Mouse (Mus musculus) inflammation-experienced regulatory T-cells, adult 6 months (primary cell): ENCODE results near the gene Krtap17-1. TPM values are rescaled to one million over a fixed set of nuclear protein-coding genes. Genes with fewer than 3 reads are reported as not detected.

Experiments used
- ATAC-seq: one replicate; pipeline ENCODE4 v1.8.0; 2017
- polyA plus RNA-seq, 3 experiments: library from polyadenylated mRNA; unstranded; fragments of 100-300 nt; shearing (Covaris generic); gene quantifications; one replicate each; pipeline ENCODE4 v1.2.1; 2017

Gene Krtap17-1
- not detected for polyA plus RNA-seq

DNA sequence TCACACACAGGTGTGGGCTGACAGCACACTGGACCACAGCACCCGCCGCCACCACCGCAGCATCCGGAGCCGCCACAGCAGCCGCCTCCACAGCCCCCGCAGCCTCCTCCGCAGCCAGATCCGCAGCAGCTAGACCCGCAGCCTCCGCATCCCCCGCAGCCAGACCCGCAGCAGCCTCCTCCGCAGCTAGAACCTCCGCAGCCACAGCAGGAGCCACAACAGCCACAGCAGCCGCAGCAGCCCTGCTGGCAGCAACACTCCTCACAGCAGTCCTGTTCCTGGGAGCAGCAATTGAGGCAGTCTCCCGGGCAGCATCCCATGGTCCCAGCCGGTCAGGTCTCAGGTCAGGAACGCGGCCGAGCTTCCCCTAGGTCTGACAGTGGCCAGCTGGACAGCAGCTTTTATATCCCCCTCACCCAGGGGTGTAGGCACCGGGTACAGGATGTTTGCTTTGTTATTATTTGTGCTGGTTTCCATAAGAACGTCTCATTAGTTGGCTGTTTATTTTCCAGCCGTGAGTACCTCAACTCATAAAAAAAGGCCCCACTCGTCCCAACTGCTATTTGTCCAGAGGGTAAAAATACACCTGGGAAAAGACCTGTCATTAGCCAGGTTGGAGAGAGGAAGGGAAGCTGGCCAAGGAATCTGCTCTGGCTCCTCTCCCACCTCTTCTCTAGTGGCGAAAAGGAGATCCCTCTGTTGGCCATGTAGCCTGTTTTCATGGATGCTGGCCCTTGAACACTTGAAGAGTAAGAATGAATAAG lies at the start of gene Krtap17-1:
TSS of gene Krtap17-1 (minus strand) at position 375 of the 764 bp plus-strand sequence.
- no peak for ATAC-seq

DNA sequence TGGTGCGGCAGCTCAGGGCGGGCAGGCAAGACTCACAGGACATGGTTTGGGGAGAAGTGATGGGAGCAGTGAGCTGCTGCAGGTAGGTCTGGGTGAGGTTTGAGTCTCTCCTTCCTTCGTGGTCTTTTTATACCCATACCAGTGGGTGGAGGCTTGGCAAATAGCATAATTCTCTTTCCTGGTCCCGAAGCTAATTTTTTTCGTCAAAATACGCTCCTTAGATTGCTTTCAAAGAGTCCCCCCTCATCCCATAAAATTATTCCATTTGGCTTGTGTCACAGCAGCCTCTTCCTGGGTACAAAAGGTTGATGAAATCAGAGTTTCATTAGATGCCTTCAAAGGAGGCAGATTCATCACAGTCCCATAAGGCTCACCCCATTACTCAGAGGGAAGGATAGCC lies 47.7 kb upstream of the Krtap17-1 start, which contains the start of gene Krt34:
TSS of gene Krt34 (minus strand) at position 101 of the 400 bp plus-strand sequence.
- ATAC-seq, result no peak

DNA sequence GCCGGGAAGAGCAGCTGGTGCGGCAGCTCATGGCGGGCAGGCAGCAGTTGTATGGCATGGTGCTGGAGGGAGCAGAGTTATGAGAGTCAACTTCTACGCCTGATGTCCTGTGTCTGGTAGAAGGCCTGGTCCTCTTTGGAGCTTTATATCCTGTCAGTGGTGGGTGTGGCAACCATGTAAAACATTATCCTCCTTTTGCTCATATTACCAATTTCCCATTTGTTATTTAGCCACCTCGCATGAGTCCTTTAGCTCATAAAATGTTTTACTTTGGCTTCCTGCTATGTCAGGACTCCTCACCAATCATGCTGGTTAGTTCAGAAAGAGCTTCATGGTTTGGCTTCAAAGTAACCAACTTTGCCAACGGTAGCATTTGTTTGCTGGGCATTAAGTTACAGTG lies 36.0 kb upstream of the Krtap17-1 start, which contains the start of gene Krt33b:
TSS of gene Krt33b (minus strand) at position 101 of the 400 bp plus-strand sequence.
- no peak for ATAC-seq

DNA sequence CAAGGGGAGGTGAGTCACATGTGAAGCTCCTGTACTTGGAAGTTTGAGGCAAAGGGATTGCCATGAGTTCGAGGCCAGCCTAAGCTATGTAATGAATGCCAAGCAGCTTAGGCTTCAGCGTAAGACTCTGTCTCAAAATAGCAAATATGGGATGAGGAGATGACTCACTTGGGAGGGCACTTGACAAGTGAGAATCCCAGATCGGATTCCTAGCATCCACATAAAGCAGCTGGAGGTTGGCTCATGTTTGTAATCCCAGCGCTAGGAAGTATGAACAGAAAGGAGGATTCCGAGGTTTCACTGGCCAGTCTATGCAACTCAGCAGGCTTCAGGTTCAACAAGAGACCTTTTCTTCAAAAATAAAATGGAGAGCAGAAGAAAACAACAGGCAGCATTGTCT lies 27.6 kb upstream of the Krtap17-1 start:
- no peak for ATAC-seq

DNA sequence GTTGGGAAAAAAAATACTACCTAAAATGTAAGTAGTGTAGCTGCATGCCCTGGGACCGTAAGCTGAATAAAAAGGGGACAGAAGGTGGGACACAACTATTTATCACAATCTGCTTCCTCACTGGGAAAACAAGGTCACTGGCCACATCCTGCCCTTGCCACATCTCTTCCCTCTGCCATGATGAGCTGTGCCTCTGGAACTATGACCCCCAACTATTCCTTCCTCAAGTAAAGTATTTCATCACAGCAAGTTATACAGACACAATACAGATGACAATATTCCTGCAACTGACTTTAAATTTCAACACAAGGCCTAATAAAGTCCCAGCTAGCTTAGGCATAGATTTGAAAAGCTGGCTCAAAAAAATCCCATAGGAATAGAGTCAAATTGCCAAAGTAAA lies 25.7 kb upstream of the Krtap17-1 start:
- no peak for ATAC-seq

DNA sequence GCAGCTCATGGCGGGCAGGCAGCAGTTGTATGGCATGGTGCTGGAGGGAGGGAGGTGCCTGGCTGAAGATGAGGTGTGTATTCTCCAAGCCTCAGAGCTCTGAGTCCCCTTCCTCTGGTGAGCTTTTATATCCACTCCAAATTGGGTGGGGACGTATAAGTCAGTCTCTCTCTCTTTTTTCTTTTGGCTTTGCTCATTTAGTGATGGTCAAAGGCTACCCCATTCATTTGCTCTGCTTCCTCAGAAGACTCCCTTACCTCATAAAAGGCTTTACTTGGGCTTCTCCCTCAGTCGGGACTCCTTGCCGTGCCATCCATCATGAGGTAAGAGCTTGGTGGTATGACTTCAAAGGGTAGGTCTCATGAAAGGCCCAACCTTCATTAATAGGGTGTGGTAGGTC lies 22.3 kb upstream of the Krtap17-1 start, which contains the start of gene Krt33a:
TSS of gene Krt33a (minus strand) at position 101 of the 400 bp plus-strand sequence.
- no peak for ATAC-seq

DNA sequence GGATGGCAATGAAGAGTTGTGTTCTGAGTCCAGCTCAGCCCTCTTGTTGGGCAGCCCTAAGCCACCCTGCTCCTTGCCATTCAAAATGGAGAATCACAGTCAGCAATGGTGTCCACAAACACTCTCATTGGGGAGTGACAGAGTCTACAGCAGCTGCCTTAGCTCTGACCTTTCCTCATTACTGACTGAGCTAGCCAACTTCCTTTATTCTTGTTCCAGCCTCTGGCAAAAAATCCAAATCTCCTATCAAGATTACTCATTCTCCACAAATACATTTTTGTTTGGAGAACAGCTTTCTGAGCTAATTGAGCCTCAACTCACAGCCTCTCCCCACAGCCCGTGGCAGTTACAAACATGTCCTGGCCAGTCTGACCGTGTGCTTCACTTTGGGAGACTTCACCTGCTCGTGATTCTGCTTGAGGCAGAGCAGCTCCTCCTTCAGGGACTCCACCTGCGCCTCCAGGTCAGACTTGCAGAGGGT lies 19.9 kb upstream of the Krtap17-1 start:
- no peak for ATAC-seq

DNA sequence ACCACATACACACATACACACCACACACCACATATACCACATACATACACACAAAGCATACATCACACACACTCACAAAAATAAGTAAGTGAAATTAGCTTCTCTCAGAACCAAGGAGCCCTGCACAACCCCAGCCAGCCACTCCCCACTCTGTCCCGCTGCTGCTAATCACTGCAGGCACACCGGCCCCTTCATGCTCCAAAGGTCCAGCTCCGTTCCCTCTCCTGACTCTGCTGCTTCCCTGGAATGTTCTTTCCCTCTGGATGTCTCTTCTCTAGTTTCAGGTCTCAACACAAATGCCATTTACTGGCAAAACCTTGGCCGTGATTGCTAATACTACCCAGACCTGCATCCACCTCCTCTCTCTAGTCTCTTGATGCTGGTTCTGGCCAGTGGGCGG lies 16.9 kb upstream of the Krtap17-1 start:
- no peak for ATAC-seq

DNA sequence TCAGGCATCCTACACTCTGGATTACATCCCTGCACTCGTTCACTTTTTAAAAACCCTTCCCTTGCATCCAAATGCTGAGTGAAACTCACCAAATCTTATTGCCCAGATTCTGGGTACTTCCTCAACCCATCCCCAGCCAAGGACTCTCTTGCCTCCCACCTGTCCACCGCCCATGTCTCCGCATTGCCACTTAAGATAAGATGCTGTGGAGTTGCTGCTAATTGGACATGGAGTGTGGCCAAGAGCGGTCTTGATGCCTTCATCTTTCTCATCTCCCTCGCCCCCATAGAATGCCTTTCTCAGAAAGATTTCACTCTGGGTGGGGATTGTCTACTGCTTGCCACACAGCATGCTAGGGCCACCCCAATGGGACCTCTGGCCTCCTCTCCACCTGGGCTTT lies 14.5 kb upstream of the Krtap17-1 start:
- no peak for ATAC-seq

DNA sequence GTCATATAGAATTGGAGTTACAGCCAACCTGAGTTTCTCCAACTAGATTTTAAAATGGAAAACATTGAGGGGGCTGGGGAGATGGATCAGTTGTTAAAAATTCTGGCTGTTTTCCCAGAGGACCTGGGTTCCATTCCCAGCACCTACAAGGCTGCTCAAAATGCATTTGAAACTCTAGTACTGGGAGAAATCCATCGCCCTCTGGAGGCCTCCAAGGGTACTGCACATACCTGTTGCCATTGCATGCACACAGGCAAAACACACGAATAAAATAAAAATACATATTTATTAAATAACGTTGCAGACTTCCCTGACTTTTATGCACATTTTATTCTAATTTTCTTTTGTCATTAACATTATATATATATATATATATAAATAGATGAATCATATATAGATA lies 12.8 kb upstream of the Krtap17-1 start:
- ATAC-seq, result no peak

DNA sequence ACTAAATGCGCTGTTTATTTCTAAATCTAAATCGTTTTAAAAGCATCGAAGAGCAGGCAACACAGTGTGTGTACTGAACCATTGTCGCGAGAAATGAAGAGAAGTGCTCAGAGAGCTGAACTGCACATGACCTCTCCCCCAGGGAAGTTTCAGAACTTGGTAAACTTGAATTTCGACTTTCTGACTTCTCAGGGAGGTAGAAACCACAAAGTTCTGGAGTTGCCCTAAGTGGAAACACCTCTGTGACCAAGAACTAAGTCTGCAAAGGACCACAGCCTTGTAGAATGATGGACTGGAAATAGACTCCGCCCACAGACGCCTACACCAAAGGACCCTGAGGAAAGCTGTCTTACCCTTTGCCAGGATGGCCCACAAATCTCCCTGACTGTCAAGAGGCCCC lies 12.1 kb upstream of the Krtap17-1 start:
- ATAC-seq, result no peak

DNA sequence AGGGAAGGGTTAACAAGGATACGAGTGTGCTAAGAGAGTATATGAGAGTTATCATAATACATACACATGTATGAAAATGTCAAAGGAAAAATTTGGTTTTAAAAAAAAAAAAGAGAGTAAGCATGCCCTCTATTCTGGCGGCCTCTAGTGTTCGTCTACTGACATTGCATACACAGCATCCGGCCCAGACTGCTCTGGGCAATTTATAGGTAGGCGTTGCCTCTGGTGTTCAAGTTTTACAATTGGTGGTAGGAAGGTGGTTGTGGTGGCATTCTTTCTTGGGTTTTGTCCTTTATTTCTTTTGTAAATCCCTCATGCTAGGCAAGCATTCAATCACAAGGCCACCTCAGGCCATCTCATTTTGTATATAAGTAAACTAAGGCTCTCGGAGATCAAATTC lies 11.1 kb upstream of the Krtap17-1 start:
- ATAC-seq, result no peak

DNA sequence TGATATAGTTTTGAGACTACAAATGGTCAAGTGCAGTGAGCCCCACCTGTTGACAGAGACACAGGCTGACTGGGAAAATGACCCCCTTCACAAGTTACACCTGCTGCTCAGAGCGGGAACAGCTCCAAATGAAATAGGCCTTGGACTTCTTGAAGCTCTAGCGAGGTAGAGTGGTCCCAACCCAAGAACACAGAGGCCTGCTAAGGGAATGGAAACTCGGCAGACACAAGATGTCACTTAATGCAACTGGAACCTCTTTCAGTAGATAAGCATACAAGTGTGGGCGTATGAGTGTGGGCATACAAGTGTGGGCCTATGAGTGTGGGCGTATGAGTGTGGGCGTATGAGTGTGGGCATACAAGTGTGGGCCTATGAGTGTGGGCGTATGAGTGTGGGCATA lies 5.3 kb upstream of the Krtap17-1 start:
- no peak for ATAC-seq

DNA sequence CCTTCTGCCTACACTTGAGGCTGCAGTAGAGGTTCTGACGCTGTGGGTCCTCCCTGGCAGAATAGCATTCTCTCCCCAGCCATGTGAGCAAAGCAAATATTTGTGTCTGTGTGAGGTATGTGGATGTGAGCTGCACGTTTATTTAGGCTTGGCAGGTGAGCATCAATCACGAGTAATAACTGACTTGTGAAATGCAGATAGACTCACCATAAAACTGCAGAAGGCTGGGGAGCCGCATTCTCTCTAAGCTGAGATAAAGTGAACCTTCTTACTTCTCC lies 529 bp upstream of the Krtap17-1 start:
- ATAC-seq, result no peak

DNA sequence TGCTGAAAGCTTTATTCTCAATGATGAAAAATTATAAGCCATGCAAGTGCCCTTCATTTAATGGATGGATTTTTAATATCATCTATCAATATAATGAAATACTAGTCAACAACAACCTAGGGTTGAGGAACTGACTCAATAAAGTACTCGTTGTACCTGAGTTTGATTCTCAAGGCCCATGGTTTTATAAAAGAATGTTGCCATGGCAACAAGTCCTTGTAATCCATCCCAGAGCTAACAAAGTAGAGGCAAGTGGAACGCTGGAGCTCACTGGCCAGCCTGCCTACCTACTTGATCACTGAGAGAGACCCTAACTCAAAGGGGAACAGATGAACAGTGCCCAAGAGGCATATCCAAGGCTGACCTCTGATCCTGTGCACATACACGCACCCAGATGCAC lies 3.2 kb downstream of the Krtap17-1 start:
- no peak for ATAC-seq

DNA sequence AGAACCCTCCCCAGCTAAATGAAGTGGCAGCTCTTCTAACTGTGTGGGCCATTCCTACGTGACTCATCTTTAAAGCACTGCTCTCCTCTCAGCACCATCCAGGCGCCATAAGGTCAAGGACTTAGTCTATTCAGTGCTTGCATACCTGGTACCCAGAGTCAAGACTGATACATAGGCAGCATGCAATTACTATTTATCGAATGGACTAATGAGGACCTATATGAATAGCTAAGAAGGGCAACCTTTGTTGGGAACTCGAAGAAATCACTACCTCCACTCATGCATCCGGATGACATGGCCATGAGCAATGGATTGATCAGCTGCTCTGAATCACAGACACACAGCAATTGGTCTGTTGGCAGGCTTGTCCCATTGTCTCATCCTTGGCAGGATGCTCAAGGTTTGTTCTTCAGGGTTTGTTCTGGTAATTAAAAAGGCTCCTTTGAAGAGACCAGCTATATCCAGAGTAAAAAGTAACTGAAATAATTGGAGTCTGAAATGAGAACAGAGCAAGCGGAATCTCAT lies 3.9 kb downstream of the Krtap17-1 start:
- ATAC-seq, result no peak

DNA sequence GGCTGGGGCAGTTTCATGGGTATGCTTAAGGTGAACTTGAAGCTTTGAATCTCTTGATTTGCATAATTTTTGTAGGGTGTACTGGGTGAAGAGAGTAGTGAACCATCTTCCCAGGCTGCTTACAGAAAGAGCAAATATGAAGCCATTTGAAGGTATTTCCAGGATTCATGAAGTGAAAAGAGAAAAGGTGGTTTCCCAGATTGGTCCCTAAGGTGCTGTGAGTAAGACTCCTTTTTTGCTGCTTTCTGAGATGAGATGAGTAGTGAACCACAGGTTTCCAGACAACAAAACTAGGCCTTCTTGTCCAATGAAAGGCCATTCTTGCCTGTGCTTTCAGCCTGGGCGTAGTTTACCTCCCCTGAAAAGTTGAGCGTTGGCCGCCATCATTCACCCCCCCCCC lies 5.3 kb downstream of the Krtap17-1 start:
- ATAC-seq, result no peak

DNA sequence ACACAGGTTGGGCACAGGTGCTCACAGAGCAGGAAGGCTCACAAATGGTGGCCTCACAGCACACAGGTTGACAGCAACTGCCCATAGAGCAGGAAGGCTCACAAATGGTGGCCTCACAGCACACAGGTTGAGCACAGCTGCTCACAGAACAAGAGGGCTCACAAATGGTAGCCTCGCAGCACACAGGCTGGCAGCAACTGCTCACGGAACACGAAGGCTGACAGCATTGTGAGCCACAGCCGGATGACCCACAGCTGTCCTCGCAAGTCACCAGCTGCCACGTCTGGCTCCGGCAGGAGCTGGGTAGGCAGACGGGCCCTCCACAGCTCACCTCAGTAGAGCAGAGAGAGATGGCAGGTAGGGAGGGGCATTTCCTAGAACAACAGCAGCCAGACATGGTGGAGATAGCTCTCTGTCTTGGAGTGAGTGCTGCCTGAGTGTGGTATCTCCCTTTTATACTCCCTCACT lies 7.6 kb downstream of the Krtap17-1 start, which contains the start of gene Krtap16-1:
TSS of gene Krtap16-1 (minus strand) at position 418 of the 468 bp plus-strand sequence.
- ATAC-seq, result no peak

DNA sequence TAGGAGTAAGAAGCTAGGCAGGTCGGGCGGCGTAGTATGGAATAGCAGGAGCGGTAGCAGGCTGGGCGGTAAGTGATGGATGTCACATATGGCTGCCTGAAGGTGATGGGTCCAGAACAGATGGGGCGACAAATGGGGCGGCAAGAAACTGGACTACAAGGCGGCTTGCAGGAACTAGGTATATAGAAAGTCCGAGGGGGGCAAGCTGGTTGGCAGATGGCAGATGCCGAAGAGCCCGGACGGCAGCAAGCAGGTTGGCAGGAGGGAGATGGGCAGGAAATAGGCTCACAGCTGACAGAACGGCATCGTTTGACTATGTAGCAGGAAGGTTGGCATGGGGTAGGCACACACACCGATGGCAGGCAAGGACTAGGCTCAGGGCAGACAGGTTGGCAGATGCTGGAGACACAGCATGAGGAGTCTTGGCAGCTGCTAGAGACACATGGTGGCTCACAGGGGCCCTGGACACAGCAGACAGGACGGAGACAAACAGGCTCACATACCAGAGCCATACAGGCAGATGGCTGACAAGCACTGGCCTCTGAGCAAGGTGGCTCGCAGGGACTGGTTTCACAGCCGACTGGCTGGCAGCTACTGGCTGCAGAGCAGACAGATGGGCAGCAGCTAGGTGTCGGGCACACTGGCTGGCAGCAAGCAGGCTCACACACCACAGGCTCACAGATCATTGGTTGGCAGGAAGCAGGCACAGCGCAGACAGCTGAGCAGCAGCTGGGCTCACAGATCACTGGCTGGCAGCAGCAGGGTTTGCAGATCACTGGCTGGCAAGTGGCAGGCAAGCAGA lies 8.3 kb downstream of the Krtap17-1 start:
- ATAC-seq, result no peak

DNA sequence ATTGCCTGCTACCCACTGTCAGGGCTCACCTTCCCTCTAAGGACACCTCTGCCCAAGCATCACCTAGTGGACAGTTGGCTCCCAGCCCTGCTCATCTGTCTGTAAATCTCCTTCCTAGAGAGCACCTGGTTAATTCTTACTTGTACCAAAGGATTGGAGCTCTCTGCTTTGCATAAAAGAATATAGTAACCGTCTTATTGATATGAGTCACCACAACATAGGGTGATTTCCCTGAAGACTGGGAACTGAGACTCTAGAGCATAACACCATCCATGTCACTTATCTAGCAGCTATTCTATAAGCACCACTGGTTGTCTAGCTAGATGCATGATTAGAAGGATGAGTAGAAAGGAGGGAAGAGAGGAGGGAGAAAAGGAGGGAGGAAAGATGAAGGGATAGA lies 10.4 kb downstream of the Krtap17-1 start:
- ATAC-seq, result no peak

DNA sequence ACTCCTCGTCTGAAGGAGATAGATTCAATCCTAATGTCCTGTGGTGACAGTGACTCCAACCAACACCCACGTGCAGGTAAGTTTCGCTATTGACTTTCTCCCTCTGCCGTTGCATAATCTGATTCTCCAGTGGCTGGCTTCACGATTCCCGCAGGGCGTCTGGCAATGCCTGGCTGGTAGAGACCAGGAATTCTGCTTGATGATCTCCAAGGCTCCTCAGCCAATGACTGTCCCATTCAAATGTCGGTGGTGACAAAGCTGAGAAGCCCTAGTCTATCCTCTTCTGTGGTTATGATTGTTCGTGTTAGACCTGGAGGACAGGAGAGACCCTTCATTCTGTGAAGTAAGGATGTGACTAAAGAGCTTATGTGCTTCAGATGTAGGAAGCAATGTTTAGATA lies 11.1 kb downstream of the Krtap17-1 start:
- no peak for ATAC-seq

DNA sequence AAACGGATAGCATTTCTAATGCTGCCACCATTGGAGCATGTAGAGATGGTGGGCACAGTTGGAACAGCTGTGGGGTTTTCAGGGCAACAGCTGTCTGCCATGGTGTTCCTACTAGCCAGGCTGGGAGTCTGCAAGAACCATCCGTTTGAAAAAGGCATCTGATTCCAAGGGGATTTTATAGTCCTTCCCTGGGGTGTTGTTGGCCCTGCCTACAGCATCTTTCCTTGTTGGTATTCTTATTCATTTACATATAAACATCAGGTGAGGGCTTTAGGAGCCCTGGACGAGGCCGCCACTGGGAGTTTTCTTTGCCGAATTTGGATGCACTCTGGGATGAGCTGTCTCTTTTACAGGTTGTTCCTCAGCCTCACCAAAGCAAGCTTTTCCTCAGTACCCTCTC lies 14.8 kb downstream of the Krtap17-1 start, which contains the start of gene Krtap29-1:
TSS of gene Krtap29-1 (minus strand) at position 101 of the 400 bp plus-strand sequence.
- ATAC-seq, result no peak

DNA sequence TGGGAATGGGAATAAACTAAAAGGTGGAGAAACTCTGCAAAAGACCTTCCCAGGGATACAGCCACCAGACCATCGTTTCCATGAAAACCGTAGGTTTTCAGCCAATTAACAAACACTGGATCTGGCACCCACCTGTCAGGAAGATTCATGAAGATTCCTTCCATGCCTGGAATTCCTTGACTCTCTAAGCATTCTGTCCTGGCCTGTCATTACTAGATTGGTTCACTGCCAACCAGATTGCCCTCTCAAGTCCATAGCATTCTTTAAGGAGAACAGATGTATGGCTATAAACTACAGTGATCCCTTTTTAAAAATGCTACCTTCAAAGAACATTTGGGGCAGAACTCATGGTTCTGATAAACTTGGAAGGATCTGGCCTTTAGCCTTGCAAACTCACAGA lies 27.8 kb downstream of the Krtap17-1 start:
- no peak for ATAC-seq
